Mouse (Mus musculus): ENCODE measurements around the gene Prr22. TPM values are rescaled to one million over a fixed set of nuclear protein-coding genes. Genes with fewer than 3 reads are reported as not detected.

Gene Prr22
- polyA plus RNA-seq, 1 experiment, result 2.8 TPM

GRCm38 (mm10) chr17:56799276-56799675 lies 29.2 kb downstream of the Prr22 start:
- Histone ChIP-seq H3K4me1 (peaks cover 3% of the 10 kb centered on the region; the same call in 1 of the 2 replicates), H3K9me3 (no peaks in the 10 kb centered on the region), H3K4me3 (replicated peaks) (no peak overlapping the region), H3K27me3 (replicated peaks) (peaks cover 36% of the 10 kb centered on the region), H3K36me3 (replicated peaks; ENCODE audit: low read length) (no peaks in the 10 kb centered on the region)
- TF ChIP-seq FLI1 (IDR thresholded peaks at IDR 0.05; ENCODE audit: low read length) (no peak), GATA1 (IDR thresholded peaks at IDR 0.05; ENCODE audit: borderline replicate concordance, low read length) (no peak)

GRCm38 (mm10) chr17:56802065-56802464 lies 32.0 kb downstream of the Prr22 start:
- H3K4me1 ChIP-seq, result peaks cover 6% of the 10 kb centered on the region; the same call in 1 of the 2 replicates
- no peaks in the 10 kb centered on the region for H3K9me3 ChIP-seq
- H3K4me3 ChIP-seq (replicated peaks), result no peak overlapping the region
- H3K36me3 ChIP-seq (replicated peaks; ENCODE audit: low read length), result no peaks in the 10 kb centered on the region
- H3K27me3 ChIP-seq (replicated peaks), result peaks cover 59% of the 10 kb centered on the region
- no peak for TF ChIP-seq GATA1 (IDR thresholded peaks at IDR 0.05; ENCODE audit: borderline replicate concordance, low read length)

GRCm38 (mm10) chr17:56804952-56805351 lies 34.9 kb downstream of the Prr22 start:
- TF ChIP-seq GATA1 (IDR thresholded peaks at IDR 0.05; ENCODE audit: borderline replicate concordance, low read length) (no peak), FLI1 (IDR thresholded peaks at IDR 0.05; ENCODE audit: low read length) (no peak)
- H3K36me3 ChIP-seq (replicated peaks; ENCODE audit: low read length), result no peaks in the 10 kb centered on the region
- H3K4me1 ChIP-seq, result peaks cover 17% of the 10 kb centered on the region; the same call in 1 of the 2 replicates
- no peaks in the 10 kb centered on the region for H3K9me3 ChIP-seq
- no peak overlapping the region for H3K4me3 ChIP-seq (replicated peaks)
- peaks cover 69% of the 10 kb centered on the region for H3K27me3 ChIP-seq (replicated peaks)

- TF ChIP-seq GATA1 (IDR thresholded peaks at IDR 0.05; ENCODE audit: borderline replicate concordance, low read length) (no peak), FLI1 (IDR thresholded peaks at IDR 0.05; ENCODE audit: low read length) (no peak)
- peaks cover 24% of the 10 kb centered on the region for H3K4me1 ChIP-seq
- H3K4me3 ChIP-seq (replicated peaks), result no peak overlapping the region
- no peaks in the 10 kb centered on the region for H3K9me3 ChIP-seq
- H3K27me3 ChIP-seq (replicated peaks), result peaks cover 66% of the 10 kb centered on the region
- no peaks in the 10 kb centered on the region for H3K36me3 ChIP-seq (replicated peaks; ENCODE audit: low read length)
Observed at GRCm38 (mm10) chr17:56805784-56806183, 35.7 kb downstream of the Prr22 start.

- TF ChIP-seq GATA1 (IDR thresholded peaks at IDR 0.05; ENCODE audit: borderline replicate concordance, low read length) (no peak), FLI1 (IDR thresholded peaks at IDR 0.05; ENCODE audit: low read length) (no peak)
Observed at GRCm38 (mm10) chr17:56808518-56808917, 38.5 kb downstream of the Prr22 start.

GRCm38 (mm10) chr17:56810245-56810644 lies 40.2 kb downstream of the Prr22 start:
- H3K36me3 ChIP-seq (replicated peaks; ENCODE audit: low read length), result no peaks in the 10 kb centered on the region
- H3K4me1 ChIP-seq, result peaks cover 27% of the 10 kb centered on the region

More at GRCm38 (mm10) chr17:56808518-56808917, 38.5 kb downstream of the Prr22 start:
- no peaks in the 10 kb centered on the region for H3K9me3 ChIP-seq
- no peaks in the 10 kb centered on the region for H3K36me3 ChIP-seq (replicated peaks; ENCODE audit: low read length)
- peaks cover 27% of the 10 kb centered on the region for H3K4me1 ChIP-seq
- peak overlapping the region; percentile 4 for H3K4me3 ChIP-seq (replicated peaks)
- H3K27me3 ChIP-seq (replicated peaks), result peaks cover 61% of the 10 kb centered on the region

GRCm38 (mm10) chr17:56814316-56815056 lies 44.4 kb downstream of the Prr22 start:
- Histone ChIP-seq H3K4me3 (replicated peaks) (no peak overlapping the region), H3K36me3 (replicated peaks; ENCODE audit: low read length) (no peaks in the 10 kb centered on the region), H3K27me3 (replicated peaks) (peaks cover 50% of the 10 kb centered on the region), H3K4me1 (peaks cover 21% of the 10 kb centered on the region), H3K9me3 (no peaks in the 10 kb centered on the region)
- TF ChIP-seq GATA1 (IDR thresholded peaks at IDR 0.05; ENCODE audit: borderline replicate concordance, low read length) (no peak), FLI1 (IDR thresholded peaks at IDR 0.05; ENCODE audit: low read length) (no peak)

More at GRCm38 (mm10) chr17:56810245-56810644, 40.2 kb downstream of the Prr22 start:
- no peak overlapping the region for H3K4me3 ChIP-seq (replicated peaks)
- no peaks in the 10 kb centered on the region for H3K9me3 ChIP-seq
- H3K27me3 ChIP-seq (replicated peaks), result peaks cover 59% of the 10 kb centered on the region
- no peak for TF ChIP-seq GATA1 (IDR thresholded peaks at IDR 0.05; ENCODE audit: borderline replicate concordance, low read length)
- no peak for TF ChIP-seq FLI1 (IDR thresholded peaks at IDR 0.05; ENCODE audit: low read length)

- Histone ChIP-seq H3K27me3 (replicated peaks) (peaks cover 49% of the 10 kb centered on the region), H3K9me3 (no peaks in the 10 kb centered on the region), H3K36me3 (replicated peaks; ENCODE audit: low read length) (no peaks in the 10 kb centered on the region), H3K4me1 (peaks cover 22% of the 10 kb centered on the region), H3K4me3 (replicated peaks) (no peak overlapping the region)
- TF ChIP-seq GATA1 (IDR thresholded peaks at IDR 0.05; ENCODE audit: borderline replicate concordance, low read length), result no peak
- no peak for TF ChIP-seq FLI1 (IDR thresholded peaks at IDR 0.05; ENCODE audit: low read length)
Observed at GRCm38 (mm10) chr17:56815057-56815345, 45.0 kb downstream of the Prr22 start.

GRCm38 (mm10) chr17:56818067-56818636 lies 48.1 kb downstream of the Prr22 start:
- Histone ChIP-seq H3K36me3 (replicated peaks; ENCODE audit: low read length) (no peaks in the 10 kb centered on the region), H3K27me3 (replicated peaks) (peaks cover 48% of the 10 kb centered on the region), H3K9me3 (no peaks in the 10 kb centered on the region), H3K4me3 (replicated peaks) (no peak overlapping the region), H3K4me1 (peaks cover 18% of the 10 kb centered on the region)
- TF ChIP-seq FLI1 (IDR thresholded peaks at IDR 0.05; ENCODE audit: low read length) (no peak), GATA1 (IDR thresholded peaks at IDR 0.05; ENCODE audit: borderline replicate concordance, low read length) (no peak)

GRCm38 (mm10) chr17:56819032-56819545 lies 49.0 kb downstream of the Prr22 start:
- Histone ChIP-seq H3K4me1 (peaks cover 27% of the 10 kb centered on the region), H3K4me3 (replicated peaks) (no peak overlapping the region), H3K9me3 (no peaks in the 10 kb centered on the region), H3K36me3 (replicated peaks; ENCODE audit: low read length) (no peaks in the 10 kb centered on the region), H3K27me3 (replicated peaks) (peaks cover 46% of the 10 kb centered on the region)
- TF ChIP-seq GATA1 (IDR thresholded peaks at IDR 0.05; ENCODE audit: borderline replicate concordance, low read length) (no peak), FLI1 (IDR thresholded peaks at IDR 0.05; ENCODE audit: low read length) (no peak)
